Mouse (Mus musculus) monocyte, adult 5-6 weeks (primary cell): ENCODE measurements around the gene Tmed6. TPM values are rescaled to one million over a fixed set of nuclear protein-coding genes. Genes with fewer than 3 reads are reported as not detected.
"Not testable (repeated sequence)": the region's sequence is repeated elsewhere in the genome, so short reads cannot be mapped to it uniquely, and the experiment has no call there.

ENCODE experiments used
- ATAC-seq: fragments of 153-309, 156-312 bp; replicated peaks from 2 replicates; pipeline ENCODE4 v1.8.0; 2017; ENCODE audit warnings: mild to moderate bottlenecking; ENCODE audit not compliant: low TSS enrichment, insufficient number of reproducible peaks, severe bottlenecking, poor library complexity, low FRiP score
- total RNA-seq: library from RNA; stranded (forward); fragments of 200-1000, 200-491, 200-594 nt; gene quantifications from 3 replicates; pipeline ENCODE4 v1.2.3, GENCODE M21; 2017

The Tmed6 gene
- total RNA-seq, result not detected in 3 replicates

DNA sequence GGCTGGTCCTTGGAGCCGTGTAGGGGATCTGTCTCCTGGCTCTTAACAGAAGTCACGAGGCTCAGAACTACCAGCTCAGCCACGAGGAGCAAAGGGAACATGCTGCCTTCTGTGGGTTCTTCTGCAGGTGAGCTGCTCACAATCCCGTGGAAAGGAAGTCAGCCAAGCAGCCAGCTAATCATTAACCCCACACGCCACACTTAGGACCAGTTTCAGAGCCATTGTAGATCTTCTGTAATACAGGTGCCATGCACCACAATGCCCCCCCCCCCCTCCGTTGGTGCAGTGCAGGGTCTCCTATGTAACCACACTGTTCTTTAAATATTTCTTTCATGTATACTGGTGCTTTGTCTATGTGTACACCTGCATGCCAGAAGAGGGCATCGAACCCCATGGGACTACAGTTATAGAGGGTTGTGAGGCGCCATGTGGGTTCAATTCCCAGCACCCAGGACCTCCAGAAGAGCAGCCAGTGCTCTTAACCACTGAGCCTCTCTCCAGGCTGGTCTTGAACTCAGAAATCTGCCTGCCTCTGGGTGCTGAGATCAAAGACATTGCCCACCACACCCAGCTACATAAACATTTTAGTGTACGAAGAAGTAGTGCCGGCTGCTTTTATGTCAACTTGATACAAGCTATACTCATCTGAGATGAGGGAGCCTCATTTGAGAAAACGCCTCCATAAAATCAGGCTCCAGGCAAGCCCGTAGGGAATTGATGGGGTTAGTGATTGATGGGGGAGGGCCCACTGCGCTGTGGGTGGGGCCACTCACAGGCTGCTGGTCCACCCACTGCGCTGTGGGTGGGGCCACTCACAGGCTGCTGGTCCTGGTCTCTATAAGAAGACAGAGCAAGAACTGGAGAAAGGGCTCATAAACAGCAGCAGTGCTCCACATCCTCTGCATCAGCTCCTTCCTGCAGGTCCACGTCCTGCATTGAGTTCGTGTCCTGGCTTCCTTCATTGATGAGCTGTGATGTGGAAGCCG is at the start of gene Tmed6:
Tmed6 (minus strand) TSS at position 134 of the 986 bp plus-strand sequence.
- no peak for ATAC-seq

DNA sequence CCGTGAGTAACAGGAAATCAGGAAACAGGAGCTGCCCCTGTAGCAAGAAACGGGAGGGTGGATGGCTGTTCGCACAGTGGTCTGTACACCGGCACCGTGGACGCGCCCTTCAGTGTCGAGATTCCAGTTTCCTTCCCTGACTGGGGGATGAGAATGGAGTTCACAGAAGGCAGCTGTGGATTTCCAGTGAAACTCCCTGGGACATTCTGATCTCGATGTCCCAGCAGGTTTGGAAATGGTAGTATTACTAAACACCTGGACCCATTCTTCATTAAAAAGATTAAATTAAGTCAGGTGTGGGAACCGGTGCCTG is 49.5 kb upstream of the Tmed6 start:
- no peak for ATAC-seq

DNA sequence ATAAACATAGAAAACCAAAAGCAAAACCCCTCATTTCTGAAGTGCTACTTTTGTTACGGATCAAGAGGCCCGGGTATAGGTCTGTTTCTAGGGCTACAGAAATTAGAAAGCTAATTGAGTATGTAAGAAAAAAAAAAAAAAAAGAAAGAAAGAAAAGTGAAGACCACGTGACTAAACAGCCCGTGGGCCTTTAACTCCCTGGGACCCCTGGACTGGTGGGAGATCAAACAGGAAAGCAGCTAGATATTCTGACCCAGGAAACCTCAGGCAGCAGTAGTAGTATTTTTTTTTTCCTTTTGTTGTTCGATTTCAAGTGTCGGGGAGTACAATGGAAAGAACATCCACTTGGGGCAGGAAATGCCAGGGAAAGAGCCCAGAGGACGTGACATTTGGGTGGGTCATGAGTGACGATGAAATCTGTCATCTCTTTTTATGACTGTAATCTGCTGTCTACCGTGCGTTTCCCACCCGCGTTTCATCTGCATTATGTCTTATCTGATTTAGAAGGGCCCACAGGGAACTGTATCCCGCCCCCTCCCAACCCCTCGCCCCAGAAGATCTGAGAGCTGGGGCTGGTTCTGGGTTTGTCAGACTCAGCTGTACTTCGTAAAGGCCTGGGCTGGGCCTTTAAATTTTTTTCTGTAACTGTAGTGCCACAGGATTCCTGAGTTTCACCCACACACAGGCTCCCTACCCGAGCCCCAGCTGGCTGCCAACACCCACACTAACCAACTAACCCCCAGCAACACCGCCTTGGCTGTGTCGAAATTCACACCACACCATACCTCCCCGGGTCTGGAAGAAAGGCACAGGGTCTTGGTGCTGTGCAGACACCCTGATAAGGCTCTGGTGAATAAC is 48.9 kb upstream of the Tmed6 start:
- no peak for ATAC-seq

DNA sequence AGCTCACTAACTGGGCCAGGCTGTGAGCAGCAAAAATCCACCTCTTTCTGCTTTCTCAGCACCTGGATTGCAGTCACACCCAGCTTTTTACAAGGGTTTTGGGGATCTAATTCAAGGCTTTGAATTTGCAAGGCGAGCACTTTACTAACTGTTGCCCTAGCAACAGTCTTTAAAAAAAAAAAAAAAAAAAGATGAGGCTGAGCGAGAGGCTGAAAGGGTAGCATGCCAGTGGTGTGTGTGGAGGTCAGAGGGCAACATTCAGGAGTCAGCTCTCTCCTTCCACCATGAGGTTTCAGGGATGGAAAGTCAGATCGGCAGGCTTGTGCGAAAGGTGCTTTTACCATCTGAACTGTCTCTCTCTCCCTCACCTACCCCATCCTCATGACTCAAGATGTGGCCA is 47.8 kb upstream of the Tmed6 start:
- ATAC-seq, result no peak

DNA sequence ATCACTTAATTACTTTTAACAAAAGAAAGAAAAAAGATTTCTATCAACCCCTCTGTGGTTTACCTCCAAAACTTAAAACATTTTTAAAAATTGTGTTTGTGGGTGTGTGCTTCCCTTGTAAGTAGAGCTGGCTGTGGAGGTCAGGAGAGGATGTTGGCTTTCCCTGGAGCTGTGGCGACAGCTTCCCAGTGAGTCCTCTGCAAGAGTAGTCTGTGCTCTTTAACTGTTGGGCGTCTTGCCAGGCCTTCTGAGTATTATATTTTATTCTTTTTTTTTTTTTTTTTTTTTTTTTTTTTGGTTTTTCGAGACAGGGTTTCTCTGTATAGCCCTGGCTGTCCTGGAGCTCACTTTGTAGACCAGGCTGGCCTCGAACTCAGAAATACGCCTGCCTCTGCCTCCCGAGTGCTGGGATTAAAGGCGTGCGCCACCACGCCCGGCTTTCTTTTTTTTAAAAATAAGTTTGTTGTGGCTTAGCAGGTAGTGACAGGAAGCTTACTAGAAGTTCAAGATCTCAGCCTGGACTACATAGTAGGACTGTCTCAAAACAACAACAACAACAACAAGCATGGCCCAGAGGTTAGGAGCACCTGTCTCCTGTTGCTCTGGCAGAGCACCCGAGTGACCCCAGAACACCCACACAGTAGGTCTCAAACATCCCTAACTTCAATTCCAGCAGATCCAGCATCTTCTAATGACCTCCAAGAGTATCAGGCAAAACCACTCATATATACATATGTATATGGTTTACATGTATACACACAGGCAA is 46.1 kb upstream of the Tmed6 start:
- no peak for ATAC-seq

DNA sequence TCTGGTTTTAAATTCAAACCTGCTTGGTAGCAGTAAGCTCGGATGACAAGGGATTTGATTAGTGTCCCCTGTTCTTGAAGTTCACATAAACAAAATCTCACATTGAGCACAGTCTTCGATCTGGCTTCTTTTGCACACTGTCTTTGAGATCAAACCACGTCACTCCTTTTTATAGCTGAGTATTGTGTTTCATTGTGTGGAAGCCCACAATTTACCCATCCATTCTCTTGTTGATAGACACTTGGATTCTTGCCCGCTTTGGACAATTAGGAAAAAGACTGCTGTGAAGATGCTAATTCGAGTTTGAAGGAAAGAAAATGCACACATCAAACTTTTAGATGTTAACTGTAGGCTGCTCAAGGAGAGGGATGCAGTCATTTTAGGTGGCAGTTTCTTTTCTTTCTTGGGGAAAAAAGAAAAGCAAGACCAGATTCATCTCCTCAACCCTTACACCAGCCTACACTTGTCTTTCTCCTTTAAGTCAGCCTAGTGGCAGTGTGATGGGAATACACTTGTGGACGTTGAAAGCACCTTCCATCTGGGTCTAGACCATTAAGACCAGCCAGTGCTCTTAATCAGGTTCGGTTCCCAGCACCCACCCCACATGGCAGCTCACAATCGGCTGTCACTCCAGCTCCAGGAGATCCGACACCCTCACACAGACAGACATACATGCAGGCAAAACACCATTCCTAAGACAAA is 45.3 kb upstream of the Tmed6 start:
- no peak for ATAC-seq

DNA sequence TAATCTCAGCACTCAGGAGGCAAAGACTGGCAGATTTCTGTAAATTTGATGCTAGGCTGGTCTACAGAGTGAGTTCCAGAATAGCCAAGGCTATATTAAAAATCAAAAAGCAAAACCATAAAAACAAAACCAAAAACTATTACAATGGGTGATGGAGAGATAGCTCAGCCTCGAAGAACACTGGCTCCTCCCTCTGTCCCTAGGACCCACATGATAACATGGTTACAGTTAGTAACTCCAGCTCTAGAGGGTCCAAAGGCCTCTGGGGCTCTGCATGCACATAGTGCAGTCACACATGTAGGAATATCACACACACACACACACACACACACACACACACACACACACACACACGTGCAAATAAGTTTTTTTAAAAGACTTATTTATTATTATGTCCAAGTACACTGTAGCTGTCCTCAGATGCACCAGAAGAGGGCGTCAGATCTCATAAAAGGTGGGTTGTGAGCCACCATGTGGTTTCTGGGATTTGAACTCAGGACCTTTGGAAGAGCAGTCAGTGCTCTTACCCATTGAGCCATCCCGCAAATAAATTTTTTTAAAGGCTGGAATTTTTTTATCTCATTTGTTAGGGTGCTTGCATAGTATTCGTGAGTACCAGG is 44.5 kb upstream of the Tmed6 start:
- no peak for ATAC-seq

DNA sequence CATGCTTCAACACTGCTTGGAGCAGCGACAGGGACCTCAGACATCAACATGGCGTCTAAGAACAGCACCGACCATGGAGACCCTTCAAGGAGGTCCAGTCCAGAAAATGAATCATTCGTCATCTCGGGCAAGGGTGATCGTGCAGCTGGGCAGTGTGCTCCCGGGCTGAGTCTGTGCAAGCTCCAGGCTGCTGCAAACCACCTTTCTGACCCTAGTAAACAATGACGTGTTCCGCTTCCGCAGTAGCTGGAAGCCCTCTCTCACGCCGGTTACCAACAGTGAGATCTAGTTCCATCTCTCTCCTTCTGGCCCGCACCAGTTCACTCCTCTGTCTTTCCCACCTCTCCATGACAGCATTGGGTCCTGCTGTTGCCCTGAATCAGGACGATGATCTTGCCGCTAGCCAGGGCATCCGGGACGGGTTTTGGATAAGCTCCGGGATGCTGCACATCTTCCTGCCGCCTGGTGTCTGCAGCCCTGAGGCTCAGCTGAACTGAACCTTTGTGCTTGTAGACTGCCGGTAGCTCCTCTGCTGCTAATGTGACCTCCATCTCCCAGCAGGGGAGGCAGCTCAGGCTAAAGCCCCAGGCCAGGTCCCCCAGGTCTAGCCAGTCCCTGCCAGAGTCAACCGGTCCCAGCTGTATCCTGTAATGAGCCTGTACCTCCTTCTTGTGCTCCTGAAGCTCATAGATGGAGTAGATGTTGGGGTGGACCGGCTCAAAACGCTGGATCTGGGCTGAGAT is 43.7 kb upstream of the Tmed6 start:
- ATAC-seq, result no peak

DNA sequence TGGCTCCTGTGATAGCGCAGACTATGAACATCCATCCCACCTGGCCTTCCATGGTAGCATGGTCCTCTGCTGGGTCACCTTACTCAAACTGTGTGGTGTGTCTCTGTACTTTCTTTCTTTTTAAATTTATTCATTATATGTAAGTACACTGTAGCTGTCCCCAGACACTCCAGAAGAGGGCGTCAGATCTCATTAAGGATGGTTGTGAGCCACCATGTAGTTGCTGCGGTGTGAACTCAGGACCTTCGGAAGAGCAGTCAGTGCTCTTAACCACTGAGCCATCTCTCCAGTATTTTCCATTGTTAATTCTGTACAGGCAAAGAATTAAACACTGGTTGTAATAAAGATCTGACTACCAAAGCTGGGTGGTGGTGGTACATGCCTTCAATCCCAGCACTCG is 42.6 kb upstream of the Tmed6 start:
- not testable (repeated sequence) for ATAC-seq

DNA sequence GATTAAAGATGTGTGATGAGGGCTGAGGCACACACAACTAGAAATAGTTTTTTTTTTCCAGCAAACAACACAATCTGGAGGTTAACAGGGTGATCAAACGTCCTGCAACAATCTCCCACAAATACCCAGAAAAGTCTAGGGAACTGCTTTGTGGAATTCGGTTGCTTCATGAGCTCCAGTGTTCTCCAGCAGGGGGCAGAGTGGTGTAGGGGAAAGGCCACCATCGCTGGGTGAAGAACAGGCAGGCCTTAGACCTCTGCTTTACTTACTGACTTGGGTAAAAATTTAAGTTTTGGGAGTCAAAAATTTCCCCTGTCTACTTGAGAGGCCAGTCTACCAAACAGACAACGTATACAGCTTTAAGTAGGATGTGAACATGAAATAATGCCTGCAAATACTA is 39.1 kb upstream of the Tmed6 start:
- 0 out of 2 replicates have a peak, but pooled peaks have one; percentile 53 for ATAC-seq

DNA sequence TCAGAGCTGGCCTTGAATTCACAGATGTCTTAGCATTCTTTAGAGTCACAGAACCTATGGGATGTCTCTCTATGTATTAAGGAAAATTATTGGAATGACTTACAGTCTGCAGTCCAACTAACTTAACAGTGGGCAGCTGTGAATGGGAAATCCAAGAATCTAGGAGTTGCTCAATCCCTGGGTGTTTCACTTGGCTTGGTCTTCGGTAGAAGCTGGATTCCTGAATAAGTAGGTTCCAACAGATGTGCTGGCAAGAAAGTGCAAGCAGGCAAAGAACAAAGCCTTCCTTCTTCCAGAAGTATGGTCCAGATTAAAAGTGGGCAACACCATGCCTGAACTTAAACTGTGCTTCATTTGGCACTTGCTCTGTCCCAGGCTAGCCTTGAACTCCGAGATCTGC is 35.2 kb upstream of the Tmed6 start:
- ATAC-seq, result no peak

DNA sequence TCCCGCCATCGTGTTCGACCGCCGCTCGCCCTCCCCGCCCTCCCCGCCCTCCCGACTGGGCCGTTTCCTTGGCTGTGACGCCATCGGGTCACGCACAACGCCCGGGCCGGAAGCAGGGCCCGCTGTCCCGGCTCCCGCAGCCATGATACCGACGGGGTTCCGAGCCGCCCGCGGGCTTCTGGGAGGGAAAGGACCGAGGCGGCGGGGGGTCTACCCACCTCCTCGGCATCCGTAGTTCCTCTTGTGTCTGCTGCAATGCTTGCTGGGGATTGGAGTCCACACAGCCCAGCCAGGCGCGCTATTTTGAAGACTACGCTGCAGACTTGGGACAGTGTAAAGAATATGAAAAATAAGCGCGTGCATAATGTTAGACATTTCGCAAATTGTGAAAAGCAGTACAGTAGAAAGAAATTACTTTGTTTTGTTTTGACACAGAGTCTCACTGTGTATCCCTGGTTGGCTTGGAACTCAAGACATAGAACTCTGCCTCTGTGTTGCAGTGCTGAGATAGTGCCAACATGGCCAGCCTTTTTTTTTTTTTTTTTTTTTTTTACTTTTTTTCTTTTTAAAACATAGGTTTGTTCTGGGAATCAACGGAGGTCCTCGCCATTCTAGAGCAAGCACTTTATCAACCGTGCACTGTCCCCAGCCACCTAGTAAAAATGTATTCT is 31.1 kb upstream of the Tmed6 start, which contains the start of gene Terf2:
Terf2 (minus strand) TSS at position 182 of the 671 bp plus-strand sequence.
- peak; percentile 91 for ATAC-seq

DNA sequence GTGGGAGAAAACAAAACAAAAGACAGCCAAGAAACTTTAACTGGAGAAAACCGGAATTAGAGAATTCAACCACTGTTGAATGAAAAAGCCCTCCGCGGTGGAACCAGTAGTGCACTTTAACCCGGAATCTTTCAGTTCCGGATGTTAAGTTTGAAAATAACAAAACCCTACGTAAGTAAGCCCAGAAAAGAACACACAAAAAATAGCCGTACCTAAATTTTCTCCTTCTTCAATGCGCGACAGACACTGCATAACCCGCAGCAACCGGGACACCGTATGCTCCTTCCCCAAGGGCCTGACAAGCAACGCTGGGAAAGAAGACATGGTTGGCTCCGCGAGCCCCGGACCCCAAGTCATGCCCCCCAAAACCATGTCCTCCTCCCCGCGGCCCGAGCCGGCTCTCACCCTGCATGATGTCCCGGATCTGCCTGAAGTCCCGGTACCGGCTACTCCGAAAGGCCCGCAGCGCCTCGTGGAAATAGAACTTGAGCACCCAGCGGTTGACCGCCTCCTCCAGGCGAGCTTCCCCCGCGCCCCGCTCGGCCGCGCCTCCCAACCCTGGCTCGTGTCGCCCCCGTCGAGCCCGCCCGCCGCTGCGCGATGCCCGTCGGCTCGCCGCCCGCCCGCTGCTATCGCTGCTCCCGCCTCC is 30.4 kb upstream of the Tmed6 start:
- ATAC-seq, result peak; percentile 36; the same call in 1 of the 2 replicates

DNA sequence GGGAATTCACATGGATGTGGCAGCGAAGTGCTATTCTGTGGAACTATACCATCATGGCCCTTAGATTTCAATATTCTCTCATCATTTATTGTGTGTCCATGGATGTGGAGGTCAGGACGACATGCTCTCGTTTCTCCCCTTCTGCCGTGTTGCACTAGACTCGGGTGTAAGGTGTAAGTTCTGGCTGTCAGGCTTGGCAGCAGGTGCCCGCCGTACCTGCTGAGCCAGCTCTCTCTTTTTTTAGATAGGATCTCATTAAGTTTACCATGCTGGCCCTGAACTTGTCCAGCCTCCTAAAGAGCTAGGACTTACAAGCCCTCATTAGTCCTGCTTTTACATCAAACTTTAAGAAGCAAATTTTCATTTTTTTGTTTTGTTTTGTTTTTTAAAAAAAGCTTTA is 25.1 kb upstream of the Tmed6 start:
- ATAC-seq, result no peak

DNA sequence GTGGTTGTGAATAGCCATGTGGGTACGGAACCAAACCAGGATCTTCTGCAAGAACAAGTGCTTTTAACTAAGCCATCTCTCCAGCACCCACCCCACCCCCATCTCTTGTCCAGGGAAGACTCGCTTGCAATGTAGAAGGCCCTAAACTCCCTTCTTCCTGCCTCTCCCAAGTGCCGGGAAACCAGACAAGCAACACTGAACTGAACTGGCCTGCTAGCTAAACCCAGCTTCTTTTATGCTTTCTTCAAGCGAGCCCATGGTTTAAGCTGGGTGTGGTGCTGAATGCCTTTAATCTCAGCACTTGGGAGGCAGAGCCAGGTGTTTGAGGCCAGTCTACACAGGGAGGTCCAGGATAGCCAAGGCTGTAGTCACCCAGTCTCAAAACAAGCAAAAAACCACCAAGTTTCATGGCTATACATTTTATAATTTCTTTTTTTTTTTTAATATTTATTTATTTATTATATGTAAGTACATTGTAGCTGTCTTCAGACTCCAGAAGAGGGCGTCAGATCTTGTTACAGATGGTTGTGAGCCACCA is 23.2 kb upstream of the Tmed6 start:
- ATAC-seq, result no peak

DNA sequence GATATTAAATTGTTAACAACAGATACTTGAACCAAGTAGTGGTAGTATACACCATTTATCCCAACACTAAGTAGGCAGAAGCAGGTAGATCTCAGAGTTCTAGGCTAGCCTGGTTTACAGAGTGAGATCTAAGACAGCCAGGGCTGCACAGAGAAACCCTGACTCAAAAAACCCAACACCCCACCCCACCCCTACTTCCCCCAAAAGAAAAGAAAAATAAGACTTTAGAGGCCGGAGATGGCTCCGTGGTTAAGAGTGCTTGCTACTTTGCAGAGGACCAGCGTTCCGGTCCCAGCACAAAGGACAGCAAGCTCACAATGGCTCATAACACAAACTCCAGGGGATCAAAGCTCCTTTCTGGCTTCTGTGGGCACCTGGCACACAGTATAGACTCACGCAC is 20.6 kb upstream of the Tmed6 start:
- ATAC-seq, result no peak
